Mouse (Mus musculus) embryonic fibroblast, embryonic 13.5 days (primary cell): Measurements from ENCODE around the gene Sfn.

Experiments
- CTCF ChIP-seq: IDR thresholded peaks from 2 replicates; pipeline ENCODE4 v1.5.1; 2011; ENCODE audit warnings: mild to moderate bottlenecking, control low read depth, low read length, moderate library complexity, borderline replicate concordance; ENCODE audit not compliant: insufficient read depth
- POLR2A ChIP-seq: IDR thresholded peaks from 2 replicates; pipeline ENCODE4 v1.6.1; 2011; ENCODE audit warnings: low read depth, mild to moderate bottlenecking, control low read depth, low read length, moderate library complexity

- TF ChIP-seq CTCF (no peak), POLR2A (no peak; the same call in 1 of the 2 replicates)
Observed at GRCm38 (mm10) chr4:133631769-133632411, 29.9 kb upstream of the Sfn start.
